Mouse (Mus musculus): Measurements from ENCODE around the gene Bicd2. TPM values are rescaled to one million over a fixed set of nuclear protein-coding genes. Genes with fewer than 3 reads are reported as not detected.

The Bicd2 gene
- polyA plus RNA-seq, 2 experiments = 30.5 to 30.8 TPM

- H3K27ac ChIP-seq (replicated peaks; ENCODE audit: low read depth, low read length) = no peak overlapping the region
- no peak for TF ChIP-seq POLR2A (IDR thresholded peaks at IDR 0.05; ENCODE audit: borderline replicate concordance, extremely low read depth, insufficient read depth, insufficient read length)
- no peaks in the 10 kb centered on the region for H3K9me3 ChIP-seq (ENCODE audit: control insufficient read depth, low read length)
- no peak for ATAC-seq (ENCODE audit: low FRiP score, low read depth)
- no peaks in the 10 kb centered on the region for H3K27me3 ChIP-seq (ENCODE audit: control insufficient read depth, insufficient read depth, low read length)
- DNase-seq (ENCODE audit: low spot score) = no peak
- no peaks in the 10 kb centered on the region for H3K4me1 ChIP-seq (ENCODE audit: control insufficient read depth, insufficient read depth, low read length)
- peaks cover 59% of the 10 kb centered on the region for H3K36me3 ChIP-seq (ENCODE audit: control insufficient read depth, insufficient read depth, low read length)
- 89% methylated on average over 2 of the region's 2 CpGs for WGBS
- H3K4me2 ChIP-seq (replicated peaks; ENCODE audit: low read depth, low read length, severe bottlenecking) = no peak overlapping the region
- no peak overlapping the region for H3K9ac ChIP-seq (ENCODE audit: low read depth, low read length, severe bottlenecking)
- H3K4me3 ChIP-seq (replicated peaks; ENCODE audit: low read length) = no peak overlapping the region
These were observed 92.1 kb downstream of the Bicd2 start for GRCm38 (mm10) chr13:49433268-49434029.

GRCm38 (mm10) chr13:49435745-49436144 lies 94.4 kb downstream of the Bicd2 start:
- no peak overlapping the region for H3K27ac ChIP-seq (replicated peaks; ENCODE audit: low read depth, low read length)
- no peak for ATAC-seq (ENCODE audit: low FRiP score, low read depth)
- H3K4me1 ChIP-seq (ENCODE audit: control insufficient read depth, insufficient read depth, low read length) = no peaks in the 10 kb centered on the region
- no peak for DNase-seq (ENCODE audit: low spot score)
- no peak overlapping the region for H3K4me3 ChIP-seq (replicated peaks; ENCODE audit: low read length)
- 79% methylated on average over 1 of the region's 1 CpGs for WGBS
- peaks cover 59% of the 10 kb centered on the region for H3K36me3 ChIP-seq (ENCODE audit: control insufficient read depth, insufficient read depth, low read length)
- no peak overlapping the region for H3K9ac ChIP-seq (ENCODE audit: low read depth, low read length, severe bottlenecking)
- no peaks in the 10 kb centered on the region for H3K27me3 ChIP-seq (ENCODE audit: control insufficient read depth, insufficient read depth, low read length)
- no peak for TF ChIP-seq POLR2A (IDR thresholded peaks at IDR 0.05; ENCODE audit: borderline replicate concordance, extremely low read depth, insufficient read depth, insufficient read length)
- H3K9me3 ChIP-seq (ENCODE audit: control insufficient read depth, low read length) = no peaks in the 10 kb centered on the region
- no peak overlapping the region for H3K4me2 ChIP-seq (replicated peaks; ENCODE audit: low read depth, low read length, severe bottlenecking)

GRCm38 (mm10) chr13:49436170-49436569 lies 94.8 kb downstream of the Bicd2 start:
- H3K27me3 ChIP-seq (ENCODE audit: control insufficient read depth, insufficient read depth, low read length) = no peaks in the 10 kb centered on the region
- 83% methylated on average over 4 of the region's 4 CpGs for WGBS
- H3K9me3 ChIP-seq (ENCODE audit: control insufficient read depth, low read length) = no peaks in the 10 kb centered on the region

More at GRCm38 (mm10) chr13:49436170-49436569, 94.8 kb downstream of the Bicd2 start:
- H3K27ac ChIP-seq (replicated peaks; ENCODE audit: low read depth, low read length) = no peak overlapping the region
- H3K9ac ChIP-seq (ENCODE audit: low read depth, low read length, severe bottlenecking) = no peak overlapping the region
- H3K36me3 ChIP-seq (ENCODE audit: control insufficient read depth, insufficient read depth, low read length) = peaks cover 58% of the 10 kb centered on the region
- no peak for TF ChIP-seq POLR2A (IDR thresholded peaks at IDR 0.05; ENCODE audit: borderline replicate concordance, extremely low read depth, insufficient read depth, insufficient read length)
- H3K4me2 ChIP-seq (replicated peaks; ENCODE audit: low read depth, low read length, severe bottlenecking) = no peak overlapping the region
- H3K4me1 ChIP-seq (ENCODE audit: control insufficient read depth, insufficient read depth, low read length) = no peaks in the 10 kb centered on the region
- H3K4me3 ChIP-seq (replicated peaks; ENCODE audit: low read length) = no peak overlapping the region
- ATAC-seq (ENCODE audit: low FRiP score, low read depth) (no peak), DNase-seq (ENCODE audit: low spot score) (no peak)

Other genes starting within 250 kb of the Bicd2 start
- 7.8 and 11.4 TPM in 2 replicates for gene Wnk2, start 193.6 kb upstream of the Bicd2 start, polyA plus RNA-seq (2012; rRNA removed)
- gene Wnk2, start 193.6 kb upstream of the Bicd2 start, polyA plus RNA-seq (2014; fragmentation: Nextera tagmentation; extraction: Ambion mirVana) = 3.0 and 3.2 TPM in 2 replicates
- 67.4 and 81.1 TPM in 2 replicates for gene Ninj1, start 154.1 kb upstream of the Bicd2 start, polyA plus RNA-seq (2012; rRNA removed)
- 60.2 and 61.5 TPM in 2 replicates for gene Ninj1, start 154.1 kb upstream of the Bicd2 start, polyA plus RNA-seq (2014; fragmentation: Nextera tagmentation; extraction: Ambion mirVana)
- 71.3 and 93.1 TPM in 2 replicates for gene Card19, start 125.5 kb upstream of the Bicd2 start, polyA plus RNA-seq (2012; rRNA removed)
- 67.1 and 71.4 TPM in 2 replicates for gene Card19, start 125.5 kb upstream of the Bicd2 start, polyA plus RNA-seq (2014; fragmentation: Nextera tagmentation; extraction: Ambion mirVana)
- gene Susd3, start 92.9 kb upstream of the Bicd2 start, polyA plus RNA-seq (2012; rRNA removed) = 2.1 and 2.6 TPM in 2 replicates
- 2.2 and 2.8 TPM in 2 replicates for gene Susd3, start 92.9 kb upstream of the Bicd2 start, polyA plus RNA-seq (2014; fragmentation: Nextera tagmentation; extraction: Ambion mirVana)
- gene Fgd3, start 21.3 kb upstream of the Bicd2 start, polyA plus RNA-seq (2012; rRNA removed) = 1.1 and 1.2 TPM in 2 replicates
- gene Fgd3, start 21.3 kb upstream of the Bicd2 start, polyA plus RNA-seq (2014; fragmentation: Nextera tagmentation; extraction: Ambion mirVana) = 0.40 and 0.78 TPM in 2 replicates
- 9.0 and 9.8 TPM in 2 replicates for gene Ippk, start 79.7 kb downstream of the Bicd2 start, polyA plus RNA-seq (2012; rRNA removed)
- 14.3 and 14.5 TPM in 2 replicates for gene Ippk, start 79.7 kb downstream of the Bicd2 start, polyA plus RNA-seq (2014; fragmentation: Nextera tagmentation; extraction: Ambion mirVana)
- gene Tes3-ps, start 151.7 kb downstream of the Bicd2 start, polyA plus RNA-seq (2012; rRNA removed) = 0.15 and 0.20 TPM in 2 replicates
- gene Tes3-ps, start 151.7 kb downstream of the Bicd2 start, polyA plus RNA-seq (2014; fragmentation: Nextera tagmentation; extraction: Ambion mirVana) = 0.58 and 0.91 TPM in 2 replicates
- gene Ecm2, start 163.2 kb downstream of the Bicd2 start, polyA plus RNA-seq (2012; rRNA removed) = 3.4 and 4.6 TPM in 2 replicates
- gene Ecm2, start 163.2 kb downstream of the Bicd2 start, polyA plus RNA-seq (2014; fragmentation: Nextera tagmentation; extraction: Ambion mirVana) = 2.5 and 2.8 TPM in 2 replicates
- 57.9 and 76.8 TPM in 2 replicates for gene Aspn, start 202.9 kb downstream of the Bicd2 start, polyA plus RNA-seq (2012; rRNA removed)
- 106 and 120 TPM in 2 replicates for gene Aspn, start 202.9 kb downstream of the Bicd2 start, polyA plus RNA-seq (2014; fragmentation: Nextera tagmentation; extraction: Ambion mirVana)
- gene Omd, start 240.9 kb downstream of the Bicd2 start, polyA plus RNA-seq (2012; rRNA removed) = 4.1 and 5.4 TPM in 2 replicates
- gene Omd, start 240.9 kb downstream of the Bicd2 start, polyA plus RNA-seq (2014; fragmentation: Nextera tagmentation; extraction: Ambion mirVana) = 7.8 and 8.5 TPM in 2 replicates

All from limb, embryonic 14.5 days (tissue).